Mouse (Mus musculus): ENCODE results near the gene Card11. TPM values are rescaled to one million over a fixed set of nuclear protein-coding genes. Genes with fewer than 3 reads are reported as not detected.

Gene Card11
- total and polyA plus RNA-seq, 3 experiments = not detected

GRCm38 (mm10) chr5:140980051-140980450, 20.3 kb downstream of the Card11 start:
- Histone ChIP-seq H3K36me3 (replicated peaks) (no peaks in the 10 kb centered on the region), H3K9me3 (replicated peaks) (peaks cover 66% of the 10 kb centered on the region), H3K27me3 (ENCODE audit: insufficient read depth, low read length) (no peaks in the 10 kb centered on the region), H3K4me1 (ENCODE audit: insufficient read depth, low read depth, low read length) (no peaks in the 10 kb centered on the region), H3K4me3 (ENCODE audit: low read depth, low read length) (no peak overlapping the region)
- ATAC-seq (ENCODE audit: extremely low read depth, insufficient number of reproducible peaks, low FRiP score, poor library complexity, severe bottlenecking) (no peak), DNase-seq (ENCODE audit: low spot score) (no peak)
- no peak for TF ChIP-seq CTCF (IDR thresholded peaks at IDR 0.05; ENCODE audit: low read depth, low read length)
- TF ChIP-seq GATA2 (IDR thresholded peaks at IDR 0.05; ENCODE audit: borderline replicate concordance, low read depth, low read length) = no peak
- no peak for TF ChIP-seq TAL1 (conservative IDR thresholded peaks at IDR 0.05; ENCODE audit: low read depth, low read length)
- TF ChIP-seq GATA1 (IDR thresholded peaks at IDR 0.05; ENCODE audit: borderline replicate concordance, low read length) = no peak
- no peak for TF ChIP-seq POLR2AphosphoS5 (IDR thresholded peaks at IDR 0.05; ENCODE audit: insufficient replicate concordance, low read depth, low read length)

- no peak for DNase-seq (ENCODE audit: low spot score)
- no peaks in the 10 kb centered on the region for H3K36me3 ChIP-seq (replicated peaks)
- ATAC-seq (ENCODE audit: extremely low read depth, insufficient number of reproducible peaks, low FRiP score, poor library complexity, severe bottlenecking) = no peak
- H3K9me3 ChIP-seq (replicated peaks) = peaks cover 72% of the 10 kb centered on the region
- no peaks in the 10 kb centered on the region for H3K4me1 ChIP-seq (ENCODE audit: insufficient read depth, low read depth, low read length)
- TF ChIP-seq CTCF (IDR thresholded peaks at IDR 0.05; ENCODE audit: low read depth, low read length) (no peak), TAL1 (conservative IDR thresholded peaks at IDR 0.05; ENCODE audit: low read depth, low read length) (no peak), POLR2AphosphoS5 (IDR thresholded peaks at IDR 0.05; ENCODE audit: insufficient replicate concordance, low read depth, low read length) (no peak), GATA1 (IDR thresholded peaks at IDR 0.05; ENCODE audit: borderline replicate concordance, low read length) (no peak), GATA2 (IDR thresholded peaks at IDR 0.05; ENCODE audit: borderline replicate concordance, low read depth, low read length) (no peak)
- H3K27me3 ChIP-seq (ENCODE audit: insufficient read depth, low read length) = no peaks in the 10 kb centered on the region
- no peak overlapping the region for H3K4me3 ChIP-seq (ENCODE audit: low read depth, low read length)
Measured at GRCm38 (mm10) chr5:140962945-140963344, 37.4 kb downstream of the Card11 start.

- no peaks in the 10 kb centered on the region for H3K4me1 ChIP-seq (ENCODE audit: insufficient read depth, low read depth, low read length)
- H3K36me3 ChIP-seq (replicated peaks) = no peaks in the 10 kb centered on the region
- peaks cover 67% of the 10 kb centered on the region for H3K9me3 ChIP-seq (replicated peaks)
- ATAC-seq (ENCODE audit: extremely low read depth, insufficient number of reproducible peaks, low FRiP score, poor library complexity, severe bottlenecking) = no peak
- no peak for DNase-seq (ENCODE audit: low spot score)
- TF ChIP-seq POLR2AphosphoS5 (IDR thresholded peaks at IDR 0.05; ENCODE audit: insufficient replicate concordance, low read depth, low read length) (no peak), GATA1 (IDR thresholded peaks at IDR 0.05; ENCODE audit: borderline replicate concordance, low read length) (no peak), CTCF (IDR thresholded peaks at IDR 0.05; ENCODE audit: low read depth, low read length) (no peak), TAL1 (conservative IDR thresholded peaks at IDR 0.05; ENCODE audit: low read depth, low read length) (no peak), GATA2 (IDR thresholded peaks at IDR 0.05; ENCODE audit: borderline replicate concordance, low read depth, low read length) (no peak)
- no peak overlapping the region for H3K4me3 ChIP-seq (ENCODE audit: low read depth, low read length)
- no peaks in the 10 kb centered on the region for H3K27me3 ChIP-seq (ENCODE audit: insufficient read depth, low read length)
Measured at GRCm38 (mm10) chr5:140960732-140961131, 39.6 kb downstream of the Card11 start.

- H3K4me3 ChIP-seq (ENCODE audit: low read depth, low read length) = no peak overlapping the region
- ATAC-seq (ENCODE audit: extremely low read depth, insufficient number of reproducible peaks, low FRiP score, poor library complexity, severe bottlenecking) = no peak
- peaks cover 61% of the 10 kb centered on the region for H3K9me3 ChIP-seq (replicated peaks)
- no peaks in the 10 kb centered on the region for H3K4me1 ChIP-seq (ENCODE audit: insufficient read depth, low read depth, low read length)
- TF ChIP-seq GATA1 (IDR thresholded peaks at IDR 0.05; ENCODE audit: borderline replicate concordance, low read length) (no peak), GATA2 (IDR thresholded peaks at IDR 0.05; ENCODE audit: borderline replicate concordance, low read depth, low read length) (no peak), TAL1 (conservative IDR thresholded peaks at IDR 0.05; ENCODE audit: low read depth, low read length) (no peak), POLR2AphosphoS5 (IDR thresholded peaks at IDR 0.05; ENCODE audit: insufficient replicate concordance, low read depth, low read length) (no peak), CTCF (IDR thresholded peaks at IDR 0.05; ENCODE audit: low read depth, low read length) (no peak)
- no peaks in the 10 kb centered on the region for H3K36me3 ChIP-seq (replicated peaks)
- no peaks in the 10 kb centered on the region for H3K27me3 ChIP-seq (ENCODE audit: insufficient read depth, low read length)
- DNase-seq (ENCODE audit: low spot score) = no peak
Measured at GRCm38 (mm10) chr5:140959160-140959559, 41.2 kb downstream of the Card11 start.

- H3K4me1 ChIP-seq (ENCODE audit: insufficient read depth, low read depth, low read length) = no peaks in the 10 kb centered on the region
- ATAC-seq (ENCODE audit: extremely low read depth, insufficient number of reproducible peaks, low FRiP score, poor library complexity, severe bottlenecking) = no peak
- H3K4me3 ChIP-seq (ENCODE audit: low read depth, low read length) = no peak overlapping the region
- peaks cover 67% of the 10 kb centered on the region for H3K9me3 ChIP-seq (replicated peaks)
- H3K36me3 ChIP-seq (replicated peaks) = no peaks in the 10 kb centered on the region
- no peak for TF ChIP-seq CTCF (IDR thresholded peaks at IDR 0.05; ENCODE audit: low read depth, low read length)
- no peaks in the 10 kb centered on the region for H3K27me3 ChIP-seq (ENCODE audit: insufficient read depth, low read length)
- DNase-seq (ENCODE audit: low spot score) = no peak
Measured at GRCm38 (mm10) chr5:140957106-140957505, 43.3 kb downstream of the Card11 start.

- H3K27me3 ChIP-seq (ENCODE audit: insufficient read depth, low read length) = no peaks in the 10 kb centered on the region
- H3K36me3 ChIP-seq (replicated peaks) = no peaks in the 10 kb centered on the region
- DNase-seq (ENCODE audit: low spot score) = no peak
- H3K9me3 ChIP-seq (replicated peaks) = peaks cover 66% of the 10 kb centered on the region
- TF ChIP-seq GATA2 (IDR thresholded peaks at IDR 0.05; ENCODE audit: borderline replicate concordance, low read depth, low read length) = no peak
- no peak for TF ChIP-seq POLR2AphosphoS5 (IDR thresholded peaks at IDR 0.05; ENCODE audit: insufficient replicate concordance, low read depth, low read length)
- TF ChIP-seq TAL1 (conservative IDR thresholded peaks at IDR 0.05; ENCODE audit: low read depth, low read length) = no peak
- no peak for TF ChIP-seq GATA1 (IDR thresholded peaks at IDR 0.05; ENCODE audit: borderline replicate concordance, low read length)
- TF ChIP-seq CTCF (IDR thresholded peaks at IDR 0.05; ENCODE audit: low read depth, low read length) = no peak
- no peak overlapping the region for H3K4me3 ChIP-seq (ENCODE audit: low read depth, low read length)
- ATAC-seq (ENCODE audit: extremely low read depth, insufficient number of reproducible peaks, low FRiP score, poor library complexity, severe bottlenecking) = no peak
- H3K4me1 ChIP-seq (ENCODE audit: insufficient read depth, low read depth, low read length) = no peaks in the 10 kb centered on the region
Measured at GRCm38 (mm10) chr5:140955666-140956065, 44.7 kb downstream of the Card11 start.

- TF ChIP-seq CTCF (IDR thresholded peaks at IDR 0.05; ENCODE audit: low read depth, low read length) (no peak), TAL1 (conservative IDR thresholded peaks at IDR 0.05; ENCODE audit: low read depth, low read length) (no peak), GATA1 (IDR thresholded peaks at IDR 0.05; ENCODE audit: borderline replicate concordance, low read length) (no peak), POLR2AphosphoS5 (IDR thresholded peaks at IDR 0.05; ENCODE audit: insufficient replicate concordance, low read depth, low read length) (no peak), GATA2 (IDR thresholded peaks at IDR 0.05; ENCODE audit: borderline replicate concordance, low read depth, low read length) (no peak)
- no peaks in the 10 kb centered on the region for H3K27me3 ChIP-seq (ENCODE audit: insufficient read depth, low read length)
- H3K36me3 ChIP-seq (replicated peaks) = no peaks in the 10 kb centered on the region
- no peak for DNase-seq (ENCODE audit: low spot score)
- ATAC-seq (ENCODE audit: extremely low read depth, insufficient number of reproducible peaks, low FRiP score, poor library complexity, severe bottlenecking) = no peak
- no peak overlapping the region for H3K4me3 ChIP-seq (ENCODE audit: low read depth, low read length)
- H3K4me1 ChIP-seq (ENCODE audit: insufficient read depth, low read depth, low read length) = no peaks in the 10 kb centered on the region
- peaks cover 79% of the 10 kb centered on the region for H3K9me3 ChIP-seq (replicated peaks)
Measured at GRCm38 (mm10) chr5:140951801-140952200, 48.6 kb downstream of the Card11 start.

All from G1E (cell line).